Mouse (Mus musculus) heart, embryonic 10.5 days (tissue): Measurements from ENCODE around the gene Trmt1. TPM values are rescaled to one million over a fixed set of nuclear protein-coding genes. Genes with fewer than 3 reads are reported as not detected.
A peak's percentile ranks its signal among the peaks of the same experiment; 100 is the strongest.

Experiments
- DNase-seq: peaks from one replicate; pipeline ENCODE4 v3.0.0-alpha.2; 2017; ENCODE audit warnings: low spot score
- H3K27ac ChIP-seq: fragments of 300-500 bp; sonication (generic); 2 replicates; pipeline ENCODE4 v1.5.1; 2016; ENCODE audit warnings: mild to moderate bottlenecking
- H3K27me3 ChIP-seq: fragments of 300-500 bp; sonication (generic); 2 replicates; pipeline ENCODE4 v1.6.1; 2016; ENCODE audit warnings: mild to moderate bottlenecking; ENCODE audit not compliant: poor library complexity, insufficient read depth, severe bottlenecking
- H3K36me3 ChIP-seq: fragments of 300-500 bp; sonication (generic); 2 replicates; pipeline ENCODE4 v1.6.1; 2016; ENCODE audit warnings: mild to moderate bottlenecking, moderate library complexity
- H3K4me1 ChIP-seq: fragments of 300-500 bp; sonication (generic); 2 replicates; pipeline ENCODE4 v1.6.1; 2016; ENCODE audit warnings: mild to moderate bottlenecking
- H3K4me3 ChIP-seq: fragments of 300-500 bp; sonication (generic); 2 replicates; pipeline ENCODE4 v1.5.1; 2016; ENCODE audit warnings: mild to moderate bottlenecking, moderate library complexity
- H3K9me3 ChIP-seq: fragments of 300-500 bp; sonication (generic); 2 replicates; pipeline ENCODE4 v1.6.1; 2016; ENCODE audit warnings: mild to moderate bottlenecking, moderate library complexity
- WGBS: fragments of 180-500 bp; shearing (Covaris S2); methylation state at CpG from one replicate; pipeline ENCODE4 v1.1.7; 2016; 5-methylcytosine and 5-hydroxymethylcytosine counted together
- polyA plus RNA-seq: library from polyadenylated mRNA; unstranded; fragments of >200 nt; fragmentation: Nextera tagmentation; extraction: Ambion mirVana; gene quantifications from 2 replicates; pipeline ENCODE4 v1.2.1, GENCODE M21; 2016

Trmt1 gene
- polyA plus RNA-seq, 1 experiment from 2014 or later, result 64.6 TPM

DNA sequence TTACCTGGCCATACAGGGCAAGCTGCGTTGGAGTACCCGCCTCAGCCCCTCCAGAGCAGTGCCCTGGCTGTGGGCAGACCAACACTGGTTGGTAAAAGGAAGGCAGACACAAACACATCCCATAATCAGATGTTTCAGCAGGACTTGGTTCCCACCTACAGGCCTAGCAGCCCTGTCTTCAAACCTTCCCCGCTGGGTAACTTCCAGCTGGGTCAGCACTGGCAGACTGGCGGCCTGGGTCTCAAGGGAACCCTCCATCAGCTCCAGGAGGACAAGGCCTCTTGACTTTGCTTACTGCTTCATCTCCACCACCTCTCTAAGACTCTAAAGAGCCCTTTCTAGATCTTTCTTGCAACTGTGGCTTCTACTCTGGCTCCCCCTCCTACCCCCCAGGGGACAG is 50.4 kb downstream of the Trmt1 start:
- H3K4me1 ChIP-seq, result peaks cover 72% of the 10 kb centered on the region

DNA sequence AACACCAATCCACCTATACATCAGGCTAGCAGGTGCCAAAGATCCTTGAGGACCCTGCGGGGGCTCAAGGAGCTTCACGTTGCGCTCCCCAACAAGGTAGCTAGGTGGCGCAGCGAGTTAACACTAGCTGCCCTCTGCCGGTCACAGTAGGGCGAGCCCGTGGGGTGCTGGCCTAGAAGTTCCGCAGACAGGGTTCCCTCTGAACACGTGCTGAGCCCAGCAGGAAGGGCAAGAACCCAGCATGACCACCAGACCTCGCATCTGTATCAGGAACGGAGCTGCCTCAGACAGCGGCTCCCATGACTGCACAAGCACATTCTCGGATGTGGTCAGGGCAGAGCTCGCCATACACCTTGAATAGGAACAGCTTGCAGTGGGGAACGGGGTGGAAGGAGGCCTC is 51.5 kb downstream of the Trmt1 start:
- Histone ChIP-seq H3K27me3 (peaks cover 98% of the 10 kb centered on the region), H3K4me3 (peak overlapping the region; percentile 51), H3K27ac (peak overlapping the region; percentile 76), H3K9me3 (no peaks in the 10 kb centered on the region), H3K36me3 (no peaks in the 10 kb centered on the region), H3K4me1 (peaks cover 71% of the 10 kb centered on the region)
- WGBS, result 1% methylated on average over 16 of the region's 16 CpGs
- DNase-seq, result peak; percentile 92

More for the DNA sequence above, 50.4 kb downstream of the Trmt1 start:
- 86% methylated on average over 4 of the region's 4 CpGs for WGBS
- no peaks in the 10 kb centered on the region for H3K9me3 ChIP-seq
- DNase-seq, result no peak
- peak overlapping the region; percentile 65 for H3K27ac ChIP-seq
- peaks cover 98% of the 10 kb centered on the region for H3K27me3 ChIP-seq
- no peaks in the 10 kb centered on the region for H3K36me3 ChIP-seq
- H3K4me3 ChIP-seq, result no peak overlapping the region

DNA sequence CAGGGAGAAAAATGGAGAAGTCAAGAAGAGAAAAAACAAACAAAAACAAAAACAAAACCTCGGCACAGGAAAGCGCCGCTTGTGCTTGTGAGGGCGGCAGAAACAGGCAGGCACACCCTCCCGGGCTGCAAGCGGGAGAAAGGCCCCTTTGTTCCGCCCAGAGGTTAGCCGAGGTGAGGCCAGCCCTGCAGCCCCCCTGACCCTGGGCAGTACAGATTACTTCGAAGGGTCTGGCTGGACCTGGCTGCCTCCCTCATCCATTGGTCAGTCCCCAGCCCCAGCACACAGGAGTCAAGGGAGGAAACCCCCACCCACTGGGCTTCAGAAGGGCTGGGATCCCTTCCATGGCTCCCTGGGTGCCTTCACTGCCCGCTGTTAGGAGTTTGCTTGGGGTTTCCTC is 52.2 kb downstream of the Trmt1 start:
- Histone ChIP-seq H3K27ac (peak overlapping the region; percentile 76; the same call in 1 of the 2 replicates), H3K36me3 (no peaks in the 10 kb centered on the region), H3K4me3 (peak overlapping the region; percentile 51), H3K27me3 (peaks cover 94% of the 10 kb centered on the region), H3K4me1 (peaks cover 71% of the 10 kb centered on the region), H3K9me3 (no peaks in the 10 kb centered on the region)
- DNase-seq, result no peak
- WGBS, result 7% methylated on average over 10 of the region's 10 CpGs

DNA sequence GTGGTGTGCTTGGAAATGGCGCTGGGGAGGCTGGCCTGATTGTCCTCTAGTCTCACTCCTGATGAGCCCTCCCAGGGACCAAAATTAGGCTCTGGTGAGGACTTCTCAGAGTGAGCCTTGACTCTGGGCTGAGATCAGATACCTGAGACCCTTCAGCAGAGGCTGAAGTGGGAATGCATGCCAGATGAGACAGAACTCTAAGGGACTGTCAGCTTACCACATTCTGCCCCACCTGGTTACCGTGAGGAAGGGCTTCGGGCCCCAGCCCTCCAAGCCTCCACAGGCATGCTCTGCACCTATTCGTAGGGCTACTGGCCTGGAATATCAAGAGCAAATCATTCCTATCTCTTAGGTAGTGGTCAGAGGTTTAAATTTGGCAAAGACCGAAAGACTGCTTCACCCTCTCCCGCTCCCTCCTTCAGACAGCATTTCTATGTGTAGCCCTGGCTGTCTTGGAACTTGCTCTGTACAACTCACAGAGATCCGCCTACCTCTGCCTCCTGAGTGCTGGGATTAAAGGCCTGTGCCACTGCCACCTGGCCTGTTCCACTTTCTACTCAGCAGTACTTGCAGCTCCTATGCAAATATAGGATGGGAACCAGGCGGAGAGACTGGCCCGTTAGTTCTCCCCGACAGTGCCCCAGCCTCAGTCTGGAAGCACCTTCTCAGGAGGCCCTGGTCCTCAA is 52.8 kb downstream of the Trmt1 start:
- DNase-seq, result no peak
- Histone ChIP-seq H3K27me3 (peaks cover 96% of the 10 kb centered on the region), H3K4me3 (no peak overlapping the region), H3K9me3 (no peaks in the 10 kb centered on the region), H3K4me1 (peaks cover 72% of the 10 kb centered on the region), H3K27ac (peak overlapping the region; percentile 76; the same call in 1 of the 2 replicates), H3K36me3 (no peaks in the 10 kb centered on the region)
- 54% methylated on average over 10 of the region's 10 CpGs for WGBS

DNA sequence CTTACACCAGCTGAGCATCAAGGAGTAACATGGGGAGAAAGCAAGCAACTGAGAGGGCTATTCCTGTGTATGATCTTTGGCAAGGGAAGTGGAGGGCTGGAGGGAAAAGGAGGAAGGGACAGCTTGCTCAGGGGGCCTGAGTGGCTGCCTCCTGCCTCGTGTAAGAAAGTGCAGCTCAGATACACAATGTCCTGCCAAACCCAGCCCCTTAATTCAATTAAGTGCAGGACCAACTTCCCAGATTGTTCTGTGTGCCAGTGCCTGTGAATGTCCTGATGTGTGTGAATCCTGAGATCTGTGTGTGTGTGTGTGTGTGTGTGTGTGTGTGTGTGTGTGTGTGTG is 53.3 kb downstream of the Trmt1 start:
- 0% methylated on average over 1 of the region's 1 CpGs for WGBS
- Histone ChIP-seq H3K4me3 (no peak overlapping the region), H3K36me3 (no peaks in the 10 kb centered on the region), H3K27ac (peak overlapping the region; percentile 23; the same call in 1 of the 2 replicates), H3K4me1 (peaks cover 75% of the 10 kb centered on the region), H3K9me3 (no peaks in the 10 kb centered on the region), H3K27me3 (peaks cover 96% of the 10 kb centered on the region)
- no peak for DNase-seq

DNA sequence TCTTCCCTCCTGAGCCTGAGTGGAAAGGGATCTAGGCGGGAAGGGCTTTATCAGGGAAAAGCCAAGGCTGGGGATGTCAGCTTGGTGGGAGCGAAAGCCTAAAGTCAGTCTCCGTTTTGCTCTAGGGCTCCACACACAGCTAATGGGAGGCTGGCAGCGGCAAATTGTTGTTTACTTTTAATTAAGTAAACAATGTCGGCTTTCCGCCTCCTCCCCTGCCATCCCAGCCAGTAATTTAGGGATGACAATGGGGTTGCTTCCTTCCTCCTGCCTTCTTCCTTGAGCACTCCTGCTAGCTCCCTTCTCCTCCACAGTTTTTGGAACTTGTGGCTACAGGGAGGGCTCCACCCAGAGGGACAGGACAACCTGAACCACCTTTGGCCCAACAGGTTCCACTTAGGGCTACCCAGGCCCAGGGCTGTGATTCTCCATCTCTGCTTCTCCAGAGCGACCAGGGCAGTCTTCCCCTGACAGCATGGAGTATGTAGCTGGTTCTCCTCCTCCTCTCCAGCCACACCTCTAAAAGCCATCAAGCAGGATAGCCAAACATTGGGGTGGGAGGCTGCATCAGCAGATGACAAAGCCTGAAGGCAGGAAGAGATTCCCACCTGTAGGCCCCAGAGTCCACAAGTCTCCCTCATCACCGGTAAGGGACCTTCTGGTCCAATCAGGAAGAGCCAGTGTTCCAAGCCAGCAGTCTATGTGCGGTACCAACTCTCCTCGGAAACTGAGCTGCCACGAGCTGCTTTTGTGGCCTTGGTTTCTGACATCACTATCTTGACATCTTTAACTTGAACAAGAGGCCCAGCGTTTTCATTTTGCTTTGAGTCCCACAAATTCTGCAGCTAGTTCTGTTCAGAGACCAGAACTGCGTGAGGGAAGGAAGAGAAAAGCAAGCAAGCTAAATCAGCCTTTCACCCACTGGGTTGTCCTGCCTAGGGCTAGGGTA is 55.1 kb downstream of the Trmt1 start:
- Histone ChIP-seq H3K9me3 (no peaks in the 10 kb centered on the region), H3K36me3 (no peaks in the 10 kb centered on the region), H3K27me3 (peaks cover 95% of the 10 kb centered on the region), H3K4me1 (peaks cover 80% of the 10 kb centered on the region), H3K27ac (peak overlapping the region; percentile 80), H3K4me3 (no peak overlapping the region)
- no peak for DNase-seq
- WGBS, result 42% methylated on average over 13 of the region's 13 CpGs

DNA sequence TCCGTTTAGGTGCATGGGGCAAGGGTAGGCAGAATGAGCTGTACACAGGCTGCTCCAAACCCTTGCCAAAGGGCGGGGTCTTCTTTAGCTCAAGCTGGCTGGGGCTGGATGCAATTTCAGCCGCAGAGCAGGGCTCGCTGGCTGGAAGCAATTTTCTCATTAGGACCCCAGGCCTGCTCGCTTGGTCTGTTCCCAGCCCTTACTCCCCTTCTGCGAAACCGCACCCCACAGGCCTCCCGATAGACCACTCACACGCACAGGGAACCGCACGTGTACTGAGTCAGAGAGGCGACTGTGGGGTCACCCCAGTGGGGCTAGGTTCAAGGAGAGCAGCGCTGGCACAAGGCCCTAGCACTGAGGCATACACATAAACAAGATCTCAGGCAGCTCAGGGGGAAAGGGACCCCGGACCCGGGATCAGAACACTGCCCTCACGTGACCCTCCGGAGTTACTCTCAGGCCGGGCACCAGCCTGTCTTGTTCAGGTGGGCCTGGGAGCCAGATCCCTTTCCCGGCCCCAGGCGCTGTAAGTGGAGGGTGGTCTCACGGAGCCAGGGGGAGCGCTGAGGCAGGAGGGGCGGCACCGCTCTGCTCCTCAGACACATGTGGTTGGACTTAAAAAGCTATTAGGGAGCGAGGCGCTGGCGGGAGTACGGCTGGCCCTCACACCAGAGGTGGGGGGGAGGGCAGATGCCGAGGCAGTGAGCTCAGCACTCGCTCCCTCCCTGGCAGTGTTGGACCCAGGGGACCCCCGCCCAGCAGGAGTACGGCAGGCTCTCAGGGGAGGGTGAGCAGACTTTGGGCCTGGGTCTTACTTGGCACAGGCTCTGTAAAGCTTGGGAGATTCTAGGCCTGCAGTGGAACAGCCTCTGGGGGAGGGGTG is 56.3 kb downstream of the Trmt1 start:
- 9% methylated on average over 32 of the region's 32 CpGs for WGBS
- Histone ChIP-seq H3K27ac (peak overlapping the region; percentile 80), H3K27me3 (peaks cover 95% of the 10 kb centered on the region)

DNA sequence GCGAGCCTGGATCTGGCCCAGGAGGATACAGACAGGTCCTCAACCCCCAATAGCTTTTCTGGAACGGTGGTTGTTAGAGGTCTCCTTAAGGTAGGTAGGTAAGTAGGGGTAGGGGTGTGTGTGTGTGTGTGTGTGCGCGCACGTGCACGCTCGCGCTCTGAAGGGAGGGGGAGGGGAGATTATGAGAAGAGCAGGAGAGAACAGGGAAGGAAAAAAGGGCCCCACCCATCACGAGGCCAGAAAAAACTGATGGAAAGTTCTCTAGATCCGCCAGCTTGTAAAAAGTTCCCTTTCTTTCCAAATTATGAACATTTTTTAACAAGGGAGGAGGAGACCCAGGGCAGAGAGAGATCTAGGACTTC is 56.9 kb downstream of the Trmt1 start:
- WGBS, result 8% methylated on average over 10 of the region's 10 CpGs
- H3K27me3 ChIP-seq, result peaks cover 95% of the 10 kb centered on the region
- no peak for DNase-seq
- no peaks in the 10 kb centered on the region for H3K9me3 ChIP-seq
- peak overlapping the region; percentile 80 for H3K27ac ChIP-seq
- H3K4me3 ChIP-seq, result peak overlapping the region; percentile 36
- no peaks in the 10 kb centered on the region for H3K36me3 ChIP-seq
- peaks cover 82% of the 10 kb centered on the region for H3K4me1 ChIP-seq

More for the DNA sequence above, 56.3 kb downstream of the Trmt1 start:
- Histone ChIP-seq H3K4me3 (peak overlapping the region; percentile 36), H3K36me3 (no peaks in the 10 kb centered on the region), H3K9me3 (no peaks in the 10 kb centered on the region), H3K4me1 (peaks cover 88% of the 10 kb centered on the region)
- DNase-seq, result no peak

DNA sequence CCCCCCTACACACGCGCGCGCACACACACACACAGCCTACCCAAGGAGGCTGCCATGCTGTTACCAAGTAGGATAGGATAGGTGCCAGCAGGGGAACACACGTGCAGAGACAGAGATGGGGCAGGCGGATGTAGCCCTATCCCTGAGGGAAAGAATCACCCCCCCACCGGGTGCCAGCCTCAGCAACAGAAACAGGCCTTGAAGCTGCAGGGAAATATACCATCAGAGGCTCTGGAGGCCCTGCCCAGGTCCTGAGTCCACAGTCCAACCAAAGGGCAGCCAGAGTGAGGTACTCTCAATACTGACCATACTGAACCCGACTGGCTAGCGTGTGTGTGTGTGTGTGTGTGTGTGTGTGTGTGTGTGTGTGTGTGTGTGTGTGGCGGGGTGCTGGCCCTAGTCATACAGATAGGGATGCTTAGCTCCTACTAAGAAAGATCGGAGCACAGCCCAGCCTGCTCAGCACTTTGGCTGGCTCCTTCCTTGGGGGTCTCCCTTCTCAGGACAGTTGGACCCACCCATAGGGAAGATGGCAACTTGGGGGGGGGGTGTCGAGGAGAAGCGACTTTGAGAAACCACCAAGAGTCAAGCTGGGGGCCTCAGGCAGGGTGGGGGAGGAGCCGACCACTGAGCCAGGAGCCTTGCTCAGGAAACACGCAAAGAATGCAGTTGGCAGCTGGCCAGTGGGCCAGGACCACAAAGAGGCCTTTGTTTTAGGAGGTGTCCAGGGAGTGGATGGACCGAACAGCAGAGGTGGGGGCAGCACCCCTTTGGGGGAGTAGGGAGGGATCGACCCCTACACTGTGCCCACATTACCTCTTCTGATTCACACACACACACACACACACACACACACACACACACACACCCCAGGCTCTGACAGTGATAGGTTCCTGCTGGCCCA is 57.7 kb downstream of the Trmt1 start:
- Histone ChIP-seq H3K27ac (peak overlapping the region; percentile 80), H3K4me1 (peaks cover 74% of the 10 kb centered on the region), H3K4me3 (peak overlapping the region; percentile 36), H3K9me3 (no peaks in the 10 kb centered on the region), H3K27me3 (peaks cover 95% of the 10 kb centered on the region), H3K36me3 (no peaks in the 10 kb centered on the region)
- peak; percentile 93 for DNase-seq
- WGBS, result 15% methylated on average over 17 of the region's 17 CpGs

DNA sequence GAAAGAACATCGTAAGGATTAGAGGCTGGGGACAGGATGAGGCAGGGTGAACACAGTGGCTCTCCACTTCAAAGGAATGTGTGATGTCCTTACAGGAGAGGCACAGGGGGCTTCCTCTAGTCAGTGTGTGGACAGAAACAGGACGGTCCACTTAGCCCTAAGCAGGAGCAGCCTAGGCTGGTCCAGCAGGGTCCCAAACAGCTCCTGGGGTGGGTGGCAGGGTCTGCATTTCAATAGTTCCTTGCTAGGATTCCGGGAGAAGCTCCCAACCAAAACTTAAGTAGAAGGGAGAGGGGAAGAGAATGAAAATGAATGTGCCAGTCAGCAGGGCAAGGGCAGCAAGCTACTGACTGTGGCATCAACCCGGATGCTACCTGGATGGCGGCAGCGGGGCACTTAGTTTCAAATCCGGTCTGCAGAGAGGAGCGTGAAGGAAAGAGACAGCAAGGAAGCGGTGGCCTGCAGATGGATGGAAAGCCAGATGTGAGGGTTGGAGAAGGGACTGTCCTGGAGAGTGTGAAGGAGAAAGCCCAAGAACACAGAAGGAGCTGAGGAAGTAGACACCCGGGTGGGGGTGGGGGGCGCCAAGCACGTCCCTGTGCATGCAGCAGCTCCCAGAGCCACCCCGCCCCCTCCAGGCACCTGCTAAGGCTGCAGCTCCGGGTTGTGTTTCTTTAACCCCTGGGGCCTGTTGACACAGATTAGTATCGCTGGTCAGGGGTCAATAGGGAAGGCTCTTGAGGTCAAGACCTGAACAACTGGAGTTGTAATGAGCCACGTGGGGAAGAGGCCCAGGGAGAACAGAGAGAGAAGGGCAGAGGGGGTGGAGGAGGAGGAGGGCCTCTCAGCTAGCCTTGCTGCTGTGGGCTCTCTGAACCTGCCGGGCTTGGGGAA is 59.2 kb downstream of the Trmt1 start:
- peak overlapping the region; percentile 80 for H3K27ac ChIP-seq
- peaks cover 69% of the 10 kb centered on the region for H3K4me1 ChIP-seq
- no peaks in the 10 kb centered on the region for H3K9me3 ChIP-seq
- peaks cover 95% of the 10 kb centered on the region for H3K27me3 ChIP-seq
- H3K36me3 ChIP-seq, result no peaks in the 10 kb centered on the region
- WGBS, result 4% methylated on average over 17 of the region's 17 CpGs
- H3K4me3 ChIP-seq, result peak overlapping the region; percentile 37; the same call in 1 of the 2 replicates
- no peak for DNase-seq
